Mouse (Mus musculus) CH12.LX (cell line): Measurements from ENCODE around the gene Btla. TPM values are rescaled to one million over a fixed set of nuclear protein-coding genes. Genes with fewer than 3 reads are reported as not detected.

Experiments
- polyA plus RNA-seq: library from polyadenylated mRNA; unstranded; fragments of >175 nt; gene quantifications from 2 replicates; pipeline ENCODE4 v1.2.1, GENCODE M21; 2012; ENCODE audit warnings: low read depth; ENCODE audit not compliant: insufficient read length
- total RNA-seq, 2 experiments: library from RNA; depleted of rRNA; stranded (reverse); fragments of 300-350 nt in 1 of 2; fragments of >200 nt in 1 of 2; gene quantifications; 2 replicates each; pipeline ENCODE4 v1.2.3; 2012 to 2014

Btla gene
- total and polyA plus RNA-seq, 3 experiments = 5.9 to 37.7 (median 25.5) TPM

Other genes with a start within 250 kb of the Btla start
- 9.5 TPM in 2 replicates for gene Ccdc80, start 130.9 kb upstream of the Btla start, total RNA-seq (2012; rRNA removed)
- 2.6 and 3.9 TPM in 2 replicates for gene Ccdc80, start 130.9 kb upstream of the Btla start, total RNA-seq (2014; rRNA removed)
- 6.1 and 6.6 TPM in 2 replicates for gene Ccdc80, start 130.9 kb upstream of the Btla start, polyA plus RNA-seq
- gene Slc35a5, start 65.6 kb upstream of the Btla start, total RNA-seq (2012; rRNA removed) = 6.1 and 7.4 TPM in 2 replicates
- gene Slc35a5, start 65.6 kb upstream of the Btla start, total RNA-seq (2014; rRNA removed) = 5.7 and 6.1 TPM in 2 replicates
- gene Slc35a5, start 65.6 kb upstream of the Btla start, polyA plus RNA-seq = 11.8 and 14.8 TPM in 2 replicates
- 27.6 and 28.2 TPM in 2 replicates for gene Atg3, start 65.5 kb upstream of the Btla start, total RNA-seq (2012; rRNA removed)
- gene Atg3, start 65.5 kb upstream of the Btla start, total RNA-seq (2014; rRNA removed) = 43.0 and 46.3 TPM in 2 replicates
- 67.5 and 68.3 TPM in 2 replicates for gene Atg3, start 65.5 kb upstream of the Btla start, polyA plus RNA-seq
- 63.0 and 77.5 TPM in 2 replicates for gene Cd200, start 184.7 kb downstream of the Btla start, total RNA-seq (2012; rRNA removed)
- 13.7 and 15.1 TPM in 2 replicates for gene Cd200, start 184.7 kb downstream of the Btla start, total RNA-seq (2014; rRNA removed)
- 15.3 and 17.0 TPM in 2 replicates for gene Cd200, start 184.7 kb downstream of the Btla start, polyA plus RNA-seq